Mouse (Mus musculus) limb, embryonic 12.5 days (tissue): ENCODE measurements around the gene Pax9. TPM values are rescaled to one million over a fixed set of nuclear protein-coding genes. Genes with fewer than 3 reads are reported as not detected.

Experiments used
- polyA plus RNA-seq: library from polyadenylated mRNA; unstranded; fragments of >200 nt; fragmentation: Nextera tagmentation; extraction: Ambion mirVana; gene quantifications from 2 replicates; pipeline ENCODE4 v1.2.1, GENCODE M21; 2016

The Pax9 gene
- polyA plus RNA-seq, 1 experiment from 2014 or later: 6.0 TPM

Other genes with a start within 250 kb of the Pax9 start
- not detected in 2 replicates for gene Nkx2-1, start 154.9 kb upstream of the Pax9 start, polyA plus RNA-seq
- not detected in 2 replicates for gene Nkx2-9, start 78.5 kb upstream of the Pax9 start, polyA plus RNA-seq